Mouse (Mus musculus) lung, embryonic 15.5 days (tissue): ENCODE measurements around the gene Trnp1. TPM values are rescaled to one million over a fixed set of nuclear protein-coding genes. Genes with fewer than 3 reads are reported as not detected.
A peak's percentile ranks its signal among the peaks of the same experiment; 100 is the strongest.

Experiments
- ATAC-seq: fragments of 200-750 bp; cut with Nextera tagmentation; 2 replicates; pipeline ENCODE4 v1.8.0; 2017; ENCODE audit warnings: moderate number of reproducible peaks, borderline replicate concordance; ENCODE audit not compliant: low FRiP score, low TSS enrichment; ENCODE audit errors: extremely low read depth
- H3K27ac ChIP-seq: fragments of 300-500 bp; sonication (generic); 2 replicates; pipeline ENCODE4 v1.5.1; 2015; ENCODE audit warnings: moderate library complexity, mild to moderate bottlenecking, inconsistent platforms
- H3K27me3 ChIP-seq: fragments of 300-500 bp; sonication (generic); 2 replicates; pipeline ENCODE4 v1.6.1; 2015; ENCODE audit warnings: inconsistent platforms
- H3K36me3 ChIP-seq: fragments of 300-500 bp; sonication (generic); 2 replicates; pipeline ENCODE4 v1.6.1; 2015; ENCODE audit warnings: inconsistent platforms
- H3K4me1 ChIP-seq: fragments of 300-500 bp; sonication (generic); 2 replicates; pipeline ENCODE4 v1.6.1; 2015; ENCODE audit warnings: inconsistent platforms
- H3K4me2 ChIP-seq: fragments of 300-500 bp; sonication (generic); 2 replicates; pipeline ENCODE4 v1.6.1; 2015; ENCODE audit warnings: inconsistent platforms, mild to moderate bottlenecking, moderate library complexity
- H3K4me3 ChIP-seq: fragments of 300-500 bp; sonication (generic); 2 replicates; pipeline ENCODE4 v1.5.1; 2015; ENCODE audit warnings: mild to moderate bottlenecking, inconsistent platforms
- H3K9ac ChIP-seq: fragments of 300-500 bp; sonication (generic); 2 replicates; pipeline ENCODE4 v1.6.1; 2015; ENCODE audit warnings: inconsistent platforms
- H3K9me3 ChIP-seq: fragments of 300-500 bp; sonication (generic); 2 replicates; pipeline ENCODE4 v1.6.1; 2016; ENCODE audit warnings: inconsistent platforms
- WGBS: fragments of 180-500 bp; shearing (Covaris S2); methylation state at CpG from one replicate; pipeline ENCODE4 v1.1.7; 2015; 5-methylcytosine and 5-hydroxymethylcytosine counted together
- polyA plus RNA-seq: library from polyadenylated mRNA; unstranded; fragments of >200 nt; fragmentation: Nextera tagmentation; extraction: Ambion mirVana; gene quantifications from 2 replicates; pipeline ENCODE4 v1.2.1, GENCODE M21; 2015

Gene Trnp1
- polyA plus RNA-seq, 1 experiment from 2014 or later, result 0.79 TPM

DNA sequence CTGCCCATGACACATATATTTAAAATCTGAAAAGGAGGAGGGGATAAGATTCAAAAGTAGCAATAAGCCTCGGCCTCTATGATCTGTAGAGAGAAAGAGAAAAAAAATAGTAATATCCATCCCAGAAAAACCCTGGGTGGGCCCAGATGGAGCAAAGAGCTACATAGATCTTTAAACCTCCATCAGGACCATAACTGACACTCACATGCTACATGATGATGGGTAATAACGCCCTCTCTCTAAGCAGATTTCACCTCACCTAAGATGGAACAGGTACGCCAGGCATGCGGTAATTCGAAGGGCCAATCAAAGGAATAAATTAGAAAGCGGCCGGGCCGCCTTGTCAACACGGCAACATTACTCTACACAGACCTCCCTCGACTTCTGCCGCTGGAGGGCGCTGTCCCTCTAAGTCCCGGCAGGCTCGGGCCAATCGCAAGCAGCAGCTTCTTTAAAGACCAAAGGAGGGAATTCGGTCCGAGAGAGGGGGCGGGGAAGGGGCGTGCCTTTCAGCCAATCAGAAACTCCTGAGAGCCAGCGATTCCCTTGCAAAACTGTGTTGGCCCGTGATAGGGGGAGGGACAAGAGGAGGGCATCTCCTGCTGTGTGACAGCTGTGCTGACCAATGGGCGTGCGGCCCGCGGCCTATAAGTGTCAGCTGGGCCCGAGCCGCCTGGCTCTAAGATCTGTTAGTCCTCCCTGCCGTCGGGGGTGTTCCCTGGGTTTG, 18.7 kb downstream of the Trnp1 start, which contains the start of gene Tent5b:
Gene Tent5b, plus strand, starts transcription at position 675 of the 727 bp plus-strand sequence.
- Histone ChIP-seq H3K36me3 (no peaks in the 10 kb centered on the region), H3K27ac (no peak within 1 kb of the TSS), H3K4me1 (peaks cover 18% of the 10 kb centered on the region), H3K9ac (peak within 1 kb of the TSS; percentile 11; the same call in 1 of the 2 replicates), H3K9me3 (no peaks in the 10 kb centered on the region), H3K27me3 (peaks cover 55% of the 10 kb centered on the region), H3K4me2 (peak within 1 kb of the TSS; percentile 63), H3K4me3 (peak within 1 kb of the TSS; percentile 45)
- WGBS, result 3% methylated on average over 29 of the region's 29 CpGs
- ATAC-seq, result peak; percentile 97

DNA sequence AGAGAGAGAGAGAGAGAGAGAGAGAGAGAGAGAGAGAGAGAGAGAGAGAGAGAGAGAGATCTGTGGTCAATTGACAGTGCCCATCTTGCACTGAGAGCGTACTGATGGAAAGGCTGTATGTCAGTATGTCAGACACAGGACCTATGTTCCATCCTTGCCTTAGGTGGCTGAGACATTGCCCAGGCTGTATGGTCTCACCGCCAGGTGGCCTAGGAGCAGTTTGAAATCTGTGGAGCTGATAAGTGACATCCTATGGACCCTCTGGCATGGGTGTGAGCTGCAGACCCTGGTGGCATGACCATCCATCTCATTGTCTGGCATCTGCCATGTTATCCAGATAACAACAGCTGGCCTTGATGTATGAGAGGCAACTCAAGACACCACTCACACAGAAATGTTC, 24.5 kb downstream of the Trnp1 start:
- Histone ChIP-seq H3K9ac (no peak overlapping the region), H3K27ac (no peak overlapping the region), H3K4me2 (no peak overlapping the region), H3K9me3 (peaks cover 4% of the 10 kb centered on the region; the same call in 1 of the 2 replicates), H3K27me3 (peaks cover 37% of the 10 kb centered on the region; the same call in 1 of the 2 replicates), H3K4me1 (peaks cover 5% of the 10 kb centered on the region), H3K4me3 (no peak overlapping the region), H3K36me3 (no peaks in the 10 kb centered on the region)
- 57% methylated on average over 2 of the region's 2 CpGs for WGBS
- no peak for ATAC-seq

DNA sequence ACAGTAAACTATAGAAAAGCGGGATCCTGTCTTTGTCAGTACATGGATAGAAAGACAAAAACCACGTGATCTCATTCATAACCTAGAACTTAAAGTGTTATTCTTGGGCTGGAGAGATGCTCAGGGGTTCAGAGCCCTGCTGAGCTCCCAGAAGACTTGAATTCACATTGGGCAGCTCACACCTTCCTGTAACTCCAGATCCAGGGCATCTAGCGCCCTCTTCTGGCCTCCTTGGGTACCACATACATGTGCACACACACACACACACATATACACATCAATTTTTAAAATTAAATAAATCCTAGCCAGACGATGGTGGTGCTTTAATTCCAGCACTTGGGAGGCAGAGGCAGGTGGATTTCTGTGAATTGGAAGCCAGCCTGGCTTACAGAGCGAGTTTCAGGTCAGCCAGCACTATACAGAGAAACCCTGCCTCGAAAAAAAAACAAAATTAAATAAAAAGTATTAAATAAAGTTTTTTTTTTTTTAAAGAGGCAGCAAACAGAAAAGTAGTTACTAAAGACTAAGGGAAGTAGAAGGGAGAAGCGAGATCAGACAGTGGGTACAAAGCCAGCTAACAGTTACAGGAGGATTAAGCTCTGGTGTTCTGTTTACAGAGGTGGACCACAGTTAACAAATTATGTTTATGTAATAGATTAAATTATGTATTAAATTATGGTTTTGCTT, 27.1 kb downstream of the Trnp1 start:
- H3K4me2 ChIP-seq, result no peak overlapping the region
- H3K4me3 ChIP-seq, result no peak overlapping the region
- ATAC-seq, result no peak
- H3K27ac ChIP-seq, result no peak overlapping the region
- no peaks in the 10 kb centered on the region for H3K36me3 ChIP-seq
- H3K4me1 ChIP-seq, result peaks cover 10% of the 10 kb centered on the region
- WGBS, result 78% methylated on average over 7 of the region's 7 CpGs
- H3K9me3 ChIP-seq, result peaks cover 4% of the 10 kb centered on the region; the same call in 1 of the 2 replicates
- no peak overlapping the region for H3K9ac ChIP-seq
- H3K27me3 ChIP-seq, result peaks cover 18% of the 10 kb centered on the region; the same call in 1 of the 2 replicates

DNA sequence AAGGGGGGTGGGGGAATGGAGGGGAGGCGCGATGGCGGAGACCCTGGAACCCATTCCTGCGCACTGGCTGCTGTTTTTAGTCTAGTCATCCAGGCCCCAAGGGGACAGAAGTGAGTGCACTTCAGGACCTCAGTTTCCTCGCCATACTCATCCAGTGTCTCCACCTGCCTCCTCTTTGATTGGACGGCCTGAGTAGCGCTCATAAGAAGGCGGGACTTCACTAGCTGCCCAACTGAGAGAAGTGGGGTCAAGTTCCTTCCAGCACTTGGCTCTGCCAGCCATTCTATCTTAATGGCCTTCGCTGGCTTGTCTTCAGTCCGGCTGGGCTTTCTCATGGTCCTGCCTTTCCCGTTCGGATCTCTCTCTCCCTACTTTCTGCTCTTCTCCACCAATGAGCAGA, 29.2 kb downstream of the Trnp1 start:
- H3K4me3 ChIP-seq, result peak overlapping the region; percentile 14; the same call in 1 of the 2 replicates
- peaks cover 4% of the 10 kb centered on the region; the same call in 1 of the 2 replicates for H3K9me3 ChIP-seq
- ATAC-seq, result no peak

DNA sequence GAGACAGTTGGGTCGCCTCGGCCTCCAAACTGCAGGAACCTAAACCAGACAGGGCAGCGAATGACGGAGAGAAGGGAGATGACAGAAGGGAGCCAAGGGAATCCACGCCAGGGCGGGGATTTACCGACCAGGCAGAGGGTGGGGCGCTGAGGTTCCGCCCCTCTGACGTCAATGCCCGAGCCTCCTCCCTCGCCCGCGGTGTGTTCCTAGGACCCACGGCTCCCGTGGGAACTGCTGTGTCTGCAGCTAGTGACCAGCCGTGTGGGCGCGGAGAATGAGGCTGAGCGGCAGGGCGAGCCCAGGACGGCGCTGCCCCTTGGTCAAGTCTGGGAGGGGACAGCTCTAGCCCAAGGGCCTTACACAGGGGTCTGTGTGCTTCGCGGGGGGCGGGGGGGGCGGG, 30.3 kb downstream of the Trnp1 start:
- Histone ChIP-seq H3K9ac (peak overlapping the region; percentile 46), H3K4me1 (peaks cover 15% of the 10 kb centered on the region), H3K9me3 (peaks cover 4% of the 10 kb centered on the region; the same call in 1 of the 2 replicates), H3K36me3 (no peaks in the 10 kb centered on the region), H3K27me3 (peaks cover 6% of the 10 kb centered on the region; the same call in 1 of the 2 replicates), H3K27ac (no peak overlapping the region), H3K4me3 (peak overlapping the region; percentile 56), H3K4me2 (peak overlapping the region; percentile 97)
- peak; percentile 55; the same call in 1 of the 2 replicates for ATAC-seq
- under 1% methylated on average over 27 of the region's 27 CpGs for WGBS

More for the DNA sequence above, 29.2 kb downstream of the Trnp1 start:
- Histone ChIP-seq H3K9ac (no peak overlapping the region), H3K4me1 (peaks cover 10% of the 10 kb centered on the region), H3K4me2 (peak overlapping the region; percentile 97), H3K27me3 (peaks cover 6% of the 10 kb centered on the region; the same call in 1 of the 2 replicates), H3K27ac (no peak overlapping the region), H3K36me3 (no peaks in the 10 kb centered on the region)
- 14% methylated on average over 12 of the region's 12 CpGs for WGBS

DNA sequence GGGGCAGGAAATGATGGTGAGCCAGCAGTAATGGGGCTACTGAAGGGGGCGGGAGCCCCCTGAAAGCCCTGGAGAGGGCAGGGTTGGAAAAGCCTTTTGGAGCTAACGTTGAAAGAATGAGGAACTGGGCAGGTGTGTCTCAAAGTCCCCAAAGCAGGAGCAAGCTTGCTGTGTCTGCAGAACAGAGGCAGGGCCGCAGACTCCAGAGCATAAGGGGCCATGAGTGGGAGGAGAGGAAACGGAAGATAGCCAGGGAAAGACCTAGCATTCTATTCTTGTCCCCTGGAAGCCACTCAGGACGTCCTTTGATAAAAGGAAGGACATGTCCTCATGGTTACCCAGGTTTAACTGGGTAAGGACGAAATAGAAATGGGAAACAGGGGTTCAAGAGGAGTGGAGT, 35.2 kb downstream of the Trnp1 start:
- Histone ChIP-seq H3K4me3 (no peak overlapping the region), H3K9me3 (no peaks in the 10 kb centered on the region), H3K27me3 (no peaks in the 10 kb centered on the region), H3K27ac (peak overlapping the region; percentile 55; the same call in 1 of the 2 replicates), H3K4me1 (peaks cover 19% of the 10 kb centered on the region), H3K9ac (no peak overlapping the region), H3K4me2 (no peak overlapping the region), H3K36me3 (no peaks in the 10 kb centered on the region)
- 41% methylated on average over 6 of the region's 6 CpGs for WGBS
- ATAC-seq, result no peak

DNA sequence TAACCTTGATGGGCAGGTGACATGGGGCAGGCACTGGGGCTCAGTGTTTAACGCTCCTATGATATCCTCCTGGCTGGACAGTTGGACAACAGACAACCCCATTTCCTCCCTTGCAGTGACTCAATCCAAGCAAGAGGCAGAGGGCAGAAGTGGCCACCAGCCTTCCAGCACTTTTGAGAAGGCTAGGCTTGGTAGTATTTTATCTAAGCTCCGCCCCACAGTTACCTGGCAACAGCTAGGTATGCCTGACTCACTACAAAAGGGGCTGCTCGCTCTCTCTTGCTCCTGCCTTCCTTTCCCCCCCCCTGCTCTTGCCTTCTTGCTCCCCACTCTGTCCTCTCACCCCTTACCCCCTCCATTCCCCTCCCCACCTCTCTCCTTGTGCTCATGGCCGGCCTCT, 37.0 kb downstream of the Trnp1 start:
- Histone ChIP-seq H3K4me3 (no peak overlapping the region), H3K27me3 (no peaks in the 10 kb centered on the region), H3K4me2 (no peak overlapping the region), H3K4me1 (peaks cover 14% of the 10 kb centered on the region), H3K27ac (no peak overlapping the region), H3K36me3 (no peaks in the 10 kb centered on the region), H3K9me3 (no peaks in the 10 kb centered on the region), H3K9ac (no peak overlapping the region)
- WGBS, result 49% methylated on average over 4 of the region's 4 CpGs
- no peak for ATAC-seq

DNA sequence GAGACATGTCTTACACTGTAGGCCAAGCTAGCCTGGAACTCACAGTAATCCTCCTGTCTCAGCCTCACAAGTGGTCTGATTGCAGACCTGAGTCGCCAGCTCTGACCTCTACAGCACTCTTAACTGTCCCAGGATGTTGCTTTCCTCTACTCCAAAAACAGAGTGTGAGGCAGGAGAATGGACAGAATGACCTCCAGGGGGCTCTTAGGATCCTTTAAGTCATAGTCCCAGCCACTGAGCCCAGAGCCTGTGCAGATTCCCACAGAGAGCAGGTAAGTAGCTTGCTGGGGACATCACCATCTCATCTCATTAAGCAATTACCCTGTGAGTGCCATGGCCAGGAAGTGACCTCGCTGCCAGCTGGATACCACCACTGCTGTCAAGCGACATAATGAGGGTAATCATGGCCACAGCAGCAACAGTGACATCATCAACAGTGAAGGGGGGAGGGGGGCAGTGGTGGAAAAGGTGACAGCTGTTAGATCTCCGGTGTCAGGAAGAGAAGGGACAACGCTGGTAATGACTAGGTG, 37.5 kb downstream of the Trnp1 start:
- ATAC-seq, result no peak
- Histone ChIP-seq H3K27ac (no peak overlapping the region), H3K4me2 (no peak overlapping the region), H3K36me3 (no peaks in the 10 kb centered on the region), H3K27me3 (no peaks in the 10 kb centered on the region), H3K9me3 (no peaks in the 10 kb centered on the region), H3K9ac (no peak overlapping the region), H3K4me3 (no peak overlapping the region), H3K4me1 (peaks cover 14% of the 10 kb centered on the region)
- whole genome bisulfite sequencing, result 41% methylated on average over 5 of the region's 5 CpGs

DNA sequence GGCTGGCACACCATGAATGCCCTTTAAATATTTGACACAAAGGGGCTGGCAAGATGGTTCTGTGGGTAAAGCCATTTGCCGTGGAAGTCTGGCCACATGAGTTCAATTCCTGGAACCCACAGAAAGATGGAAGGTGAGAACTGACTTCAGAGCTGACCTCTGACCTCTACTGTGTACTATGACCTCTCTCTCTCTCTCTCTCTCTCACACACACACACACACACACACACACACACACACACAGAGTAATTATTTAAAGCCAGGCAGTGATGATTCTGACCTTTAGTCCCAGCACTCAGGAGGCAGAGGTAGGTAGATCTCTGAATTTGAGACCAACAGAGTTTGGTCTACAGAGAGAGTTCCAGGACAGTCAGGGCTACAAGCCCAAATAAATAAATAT, 38.3 kb downstream of the Trnp1 start:
- no peaks in the 10 kb centered on the region for H3K27me3 ChIP-seq
- no peak overlapping the region for H3K9ac ChIP-seq
- 71% methylated on average over 1 of the region's 1 CpGs for WGBS
- ATAC-seq, result no peak
- H3K9me3 ChIP-seq, result no peaks in the 10 kb centered on the region
- no peak overlapping the region for H3K27ac ChIP-seq
- no peak overlapping the region for H3K4me3 ChIP-seq
- H3K36me3 ChIP-seq, result no peaks in the 10 kb centered on the region
- H3K4me2 ChIP-seq, result no peak overlapping the region
- H3K4me1 ChIP-seq, result peaks cover 14% of the 10 kb centered on the region

DNA sequence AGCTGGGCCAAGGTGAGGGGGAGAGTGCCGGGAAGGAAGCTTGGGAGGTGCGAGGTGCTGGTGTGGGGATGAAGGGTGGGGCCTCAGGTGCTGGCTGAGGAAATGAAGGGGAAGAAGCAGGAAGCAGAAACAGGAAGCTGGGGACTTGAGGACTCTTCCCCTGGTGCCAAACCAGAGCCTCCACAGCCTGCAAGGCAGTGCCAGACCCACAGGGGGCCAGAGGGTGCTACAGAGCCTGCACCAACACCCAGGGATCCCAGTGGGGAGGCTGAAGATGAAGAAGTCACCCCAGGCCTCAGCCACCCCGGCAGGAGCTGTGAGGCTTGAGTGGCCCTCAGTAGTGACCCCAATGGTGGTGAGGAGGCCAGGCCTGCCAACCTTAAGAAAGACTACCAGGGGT, 40.3 kb downstream of the Trnp1 start:
- H3K9ac ChIP-seq, result no peak overlapping the region
- 51% methylated on average over 3 of the region's 3 CpGs for WGBS
- peaks cover 9% of the 10 kb centered on the region for H3K4me1 ChIP-seq
- H3K4me3 ChIP-seq, result no peak overlapping the region
- no peak for ATAC-seq
- no peaks in the 10 kb centered on the region for H3K9me3 ChIP-seq
- H3K4me2 ChIP-seq, result no peak overlapping the region
- no peak overlapping the region for H3K27ac ChIP-seq
- no peaks in the 10 kb centered on the region for H3K27me3 ChIP-seq
- H3K36me3 ChIP-seq, result no peaks in the 10 kb centered on the region

DNA sequence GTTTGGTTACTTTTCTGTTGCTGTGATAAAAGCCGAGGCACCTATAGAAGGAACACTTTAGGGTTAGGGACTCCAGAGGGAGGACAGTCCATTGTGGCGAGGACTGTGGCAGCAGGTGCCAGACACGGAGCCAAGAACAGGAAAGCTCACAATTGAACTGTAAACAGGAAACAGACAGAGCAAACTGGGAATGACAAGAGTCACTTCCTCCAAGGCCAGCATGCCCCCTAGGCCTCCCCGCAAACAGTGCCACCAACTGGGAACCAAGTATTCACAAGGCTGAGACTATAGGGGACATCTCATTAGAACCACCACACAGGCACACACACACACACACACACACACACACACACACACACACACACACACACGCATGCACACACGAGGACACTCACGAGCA, 45.9 kb downstream of the Trnp1 start:
- 53% methylated on average over 7 of the region's 7 CpGs for WGBS
- Histone ChIP-seq H3K27ac (no peak overlapping the region), H3K36me3 (no peaks in the 10 kb centered on the region), H3K27me3 (no peaks in the 10 kb centered on the region), H3K9me3 (no peaks in the 10 kb centered on the region), H3K4me2 (no peak overlapping the region), H3K4me1 (peaks cover 11% of the 10 kb centered on the region), H3K4me3 (no peak overlapping the region), H3K9ac (no peak overlapping the region)
- no peak for ATAC-seq

DNA sequence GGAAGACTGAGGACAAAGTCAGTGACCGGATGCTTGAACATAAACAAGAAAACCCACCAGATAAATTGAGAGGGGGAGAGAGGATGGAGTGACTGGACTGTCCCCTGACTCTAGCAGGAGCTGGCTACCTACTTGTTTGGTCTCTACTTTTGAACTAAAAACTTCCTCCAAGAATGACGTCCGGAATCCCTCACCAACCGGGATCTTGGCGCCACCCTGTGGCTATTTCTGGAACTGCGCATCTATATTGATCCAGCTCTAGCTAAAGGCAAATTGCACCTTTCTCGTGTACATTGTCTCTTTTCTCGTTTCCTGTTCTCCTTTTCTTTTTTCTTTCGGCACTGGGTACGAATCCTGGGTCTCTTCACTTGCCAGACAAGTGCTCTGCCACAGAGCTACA, 46.8 kb downstream of the Trnp1 start:
- H3K4me1 ChIP-seq, result peaks cover 11% of the 10 kb centered on the region
- no peak overlapping the region for H3K4me2 ChIP-seq
- no peaks in the 10 kb centered on the region for H3K36me3 ChIP-seq
- no peaks in the 10 kb centered on the region for H3K9me3 ChIP-seq
- 6% methylated on average over 10 of the region's 10 CpGs for WGBS
- no peak overlapping the region for H3K9ac ChIP-seq
- no peak overlapping the region for H3K4me3 ChIP-seq
- H3K27ac ChIP-seq, result no peak overlapping the region
- no peak for ATAC-seq
- H3K27me3 ChIP-seq, result no peaks in the 10 kb centered on the region
